32 mouse cellular contexts compared by ENCODE assay signal in the genomic region with DNA sequence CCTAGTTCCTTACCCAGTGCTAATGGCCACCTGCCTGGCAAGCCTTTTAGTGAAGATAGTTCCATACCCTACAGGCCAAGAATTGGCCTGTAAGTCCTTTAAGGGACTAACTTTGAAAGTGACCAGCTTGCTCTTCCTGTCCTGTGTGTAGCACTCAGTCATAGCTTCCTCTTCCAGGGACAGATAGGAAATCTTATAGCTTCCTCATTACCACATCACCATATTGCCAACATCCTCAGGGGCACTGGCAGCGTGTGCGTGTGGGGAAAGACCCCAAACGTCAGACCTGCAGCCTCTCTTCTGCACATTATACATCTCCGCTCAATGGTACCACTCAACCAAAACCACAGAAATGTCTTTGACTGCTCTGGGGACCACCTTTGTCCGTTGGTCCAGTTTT. TPM values are rescaled to one million over a fixed set of nuclear protein-coding genes. Genes with fewer than 3 reads are reported as not detected.
DNase-seq lines count a peak whose midpoint lies in the region; ATAC-seq and TF ChIP-seq lines count a peak whose summit lies in the region.
"Had no signal": no experiment of that assay in that cellular context is flagged by ENCODE, and none has a peak within 500 bp of the region (broad histone marks: within the 10 kb centered on the region; RNA-seq: fewer than 3 reads in every experiment).

No protein-coding gene starts in this region.

- ATAC-seq in lung, postnatal 0 days: 0 out of 2 replicates have a peak, but pooled peaks have one; percentile 15
- ATAC-seq in common myeloid progenitor, adult 5-6 weeks (replicated peaks; ENCODE audit: low read depth, poor library complexity, severe bottlenecking): peak; percentile 91
- peak; percentile 94 for ATAC-seq in megakaryocyte progenitor cell, adult 5-6 weeks (replicated peaks; ENCODE audit: poor library complexity)
- ATAC-seq in forebrain, embryonic 12.5 days (ENCODE audit: low FRiP score): no peak
- ATAC-seq: forebrain, postnatal 0 days; intestine, postnatal 0 days; midbrain, embryonic 16.5 days had no signal

- H3K36me3 ChIP-seq in lung, postnatal 0 days (ENCODE audit: insufficient read depth, low read length): no peaks in the 10 kb centered on the region
- H3K36me3 ChIP-seq in forebrain, embryonic 12.5 days (replicated peaks): no peaks in the 10 kb centered on the region
- H3K36me3 ChIP-seq: embryonic facial prominence, embryonic 13.5 days; hindbrain, embryonic 13.5 days; limb, embryonic 12.5 days; neural tube, embryonic 12.5 days; stomach, embryonic 15.5 days had no signal

- WGBS in lung, postnatal 0 days: 64% methylated on average over 5 of the region's 5 CpGs
- WGBS in forebrain, embryonic 12.5 days: 90% methylated on average over 5 of the region's 5 CpGs

- peak; percentile 48 for DNase-seq in lung, postnatal 0 days (ENCODE audit: low spot score)
- DNase-seq in lung, postnatal 14 days: no peak
- DNase-seq in right cerebral cortex, postnatal 4 days: no peak
- DNase-seq in urinary bladder, postnatal 25 days (ENCODE audit: low spot score): no peak
- DNase-seq: adrenal gland, postnatal 10 days; B cell, adult 2 months; cerebellum, adult 11 months; cerebellum, adult 9-10 months; cerebellum, postnatal 36 days; embryo, embryonic 11 days; forebrain, postnatal 0 days; gastrocnemius, postnatal 10 days; heart, adult 11 months; heart, postnatal 36 days; kidney, postnatal 14 days; thymus, adult 18-20 months; thymus, postnatal 25 days had no signal

- no peaks in the 10 kb centered on the region for H3K27me3 ChIP-seq in lung, postnatal 0 days (replicated peaks; ENCODE audit: insufficient read depth, low read length)
- 0 out of 2 replicates have a peak, but pooled peaks cover 7% of the 10 kb centered on the region for H3K27me3 ChIP-seq in forebrain, embryonic 12.5 days
- H3K27me3 ChIP-seq: embryonic facial prominence, embryonic 13.5 days; hindbrain, embryonic 13.5 days; limb, embryonic 12.5 days; stomach, embryonic 15.5 days had no signal

- H3K4me3 ChIP-seq in lung, postnatal 0 days (ENCODE audit: low read depth, low read length): no peak overlapping the region
- no peak overlapping the region for H3K4me3 ChIP-seq in forebrain, embryonic 12.5 days (replicated peaks)
- H3K4me3 ChIP-seq: embryonic facial prominence, embryonic 13.5 days; erythroblast, embryonic 14.5 days; hindbrain, embryonic 13.5 days; left cerebral cortex, adult 2 months; limb, embryonic 12.5 days; myocyte; neural tube, embryonic 12.5 days; stomach, embryonic 15.5 days had no signal

- TF ChIP-seq EP300 in lung, postnatal 0 days (IDR thresholded peaks at IDR 0.05): no peak

- no peak overlapping the region for H3K4me2 ChIP-seq in lung, postnatal 0 days (replicated peaks; ENCODE audit: low read depth, low read length)
- no peak overlapping the region for H3K4me2 ChIP-seq in forebrain, embryonic 12.5 days
- H3K4me2 ChIP-seq: heart, embryonic 11.5 days; hindbrain, embryonic 13.5 days; limb, embryonic 12.5 days; midbrain, embryonic 11.5 days; neural tube, embryonic 12.5 days; stomach, embryonic 15.5 days had no signal

- H3K9me3 ChIP-seq in lung, postnatal 0 days (ENCODE audit: low read length): no peaks in the 10 kb centered on the region
- no peaks in the 10 kb centered on the region for H3K9me3 ChIP-seq in forebrain, embryonic 12.5 days
- H3K9me3 ChIP-seq: embryonic facial prominence, embryonic 13.5 days; hindbrain, embryonic 13.5 days; limb, embryonic 12.5 days; neural tube, embryonic 12.5 days; stomach, embryonic 15.5 days had no signal

- no peak overlapping the region for H3K27ac ChIP-seq in lung, postnatal 0 days (ENCODE audit: low read length)
- H3K27ac ChIP-seq in forebrain, embryonic 12.5 days: no peak overlapping the region
- H3K27ac ChIP-seq: hindbrain, embryonic 13.5 days; left cerebral cortex, adult 2 months; neural tube, embryonic 12.5 days had no signal

- H3K9ac ChIP-seq in lung, postnatal 0 days (replicated peaks; ENCODE audit: low read depth): no peak overlapping the region
- no peak overlapping the region for H3K9ac ChIP-seq in forebrain, embryonic 12.5 days
- H3K9ac ChIP-seq: embryonic facial prominence, embryonic 13.5 days; forebrain, postnatal 0 days; hindbrain, embryonic 13.5 days; limb, embryonic 12.5 days; neural tube, embryonic 12.5 days; stomach, embryonic 15.5 days had no signal

- no peak for TF ChIP-seq CTCF in lung, postnatal 0 days (IDR thresholded peaks at IDR 0.05)

- H3K4me1 ChIP-seq in lung, postnatal 0 days (ENCODE audit: insufficient read depth, low read depth, low read length): peaks cover 6% of the 10 kb centered on the region; the same call in 1 of the 2 replicates
- H3K4me1 ChIP-seq in forebrain, embryonic 12.5 days: 0 out of 2 replicates have a peak, but pooled peaks cover 8% of the 10 kb centered on the region
- H3K4me1 ChIP-seq: neural tube, embryonic 12.5 days had no signal

RNA-seq across cellular contexts. Expression of gene Fosl2, which starts 13.2 kb away (rescaled TPM):
- 7.9 and 8.9 TPM in 2 replicates for polyA plus RNA-seq in lung, postnatal 0 days (2015; fragmentation: Nextera tagmentation; extraction: Ambion mirVana)
- total RNA-seq in common myeloid progenitor, adult 5-6 weeks (2017): 8.0 and 8.5 TPM in 2 replicates
- total RNA-seq in megakaryocyte progenitor cell, adult 5-6 weeks (2015): 20.8 and 25.2 TPM in 2 replicates
- total RNA-seq in megakaryocyte progenitor cell, adult 5-6 weeks (2017): 11.7 and 12.1 TPM in 2 replicates
- 0.92 and 0.96 TPM in 2 replicates for polyA plus RNA-seq in forebrain, embryonic 12.5 days (2016; fragmentation: Nextera tagmentation; extraction: Ambion mirVana)
